Mouse (Mus musculus): ENCODE results near the gene Sesn3.

GRCm38 (mm10) chr9:14293866-14294265 is 19.0 kb downstream of the Sesn3 start:
- TF ChIP-seq CTCF (IDR thresholded peaks at IDR 0.05; ENCODE audit: borderline replicate concordance, insufficient read depth, low read length), result no peak
- TF ChIP-seq POLR2A (IDR thresholded peaks at IDR 0.05; ENCODE audit: low read depth, low read length), result no peak

Measured in embryonic fibroblast, embryonic 13.5 days (primary cell).